Mouse (Mus musculus) midbrain, embryonic 13.5 days (tissue): ENCODE results near the gene Gcg. TPM values are rescaled to one million over a fixed set of nuclear protein-coding genes. Genes with fewer than 3 reads are reported as not detected.

Source experiments
- ATAC-seq: fragments of 200-750 bp; cut with Nextera tagmentation; 2 replicates; pipeline ENCODE4 v1.8.0; 2017; ENCODE audit warnings: mild to moderate bottlenecking, moderate TSS enrichment, moderate library complexity
- H3K27ac ChIP-seq: fragments of 300-500 bp; sonication (generic); 2 replicates; pipeline ENCODE4 v1.5.1; 2015; ENCODE audit warnings: inconsistent platforms, mild to moderate bottlenecking, moderate library complexity
- H3K27me3 ChIP-seq: fragments of 300-500 bp; sonication (generic); 2 replicates; pipeline ENCODE4 v1.6.1; 2015; ENCODE audit warnings: mild to moderate bottlenecking, inconsistent platforms
- H3K36me3 ChIP-seq: fragments of 300-500 bp; sonication (generic); 2 replicates; pipeline ENCODE4 v1.6.1; 2015; ENCODE audit warnings: mild to moderate bottlenecking, inconsistent platforms
- H3K4me1 ChIP-seq: fragments of 300-500 bp; sonication (generic); replicated peaks from 2 replicates; pipeline ENCODE4 v1.6.1; 2015; ENCODE audit warnings: inconsistent platforms
- H3K4me2 ChIP-seq: fragments of 300-500 bp; sonication (generic); replicated peaks from 2 replicates; pipeline ENCODE4 v1.6.1; 2015; ENCODE audit warnings: moderate library complexity, mild to moderate bottlenecking, inconsistent platforms
- H3K4me3 ChIP-seq: fragments of 300-500 bp; sonication (generic); replicated peaks from 2 replicates; pipeline ENCODE4 v1.5.1; 2015; ENCODE audit warnings: mild to moderate bottlenecking, inconsistent platforms
- H3K9ac ChIP-seq: fragments of 300-500 bp; sonication (generic); replicated peaks from 2 replicates; pipeline ENCODE4 v1.6.1; 2015; ENCODE audit warnings: mild to moderate bottlenecking, inconsistent platforms
- H3K9me3 ChIP-seq: fragments of 300-500 bp; sonication (generic); 2 replicates; pipeline ENCODE4 v1.6.1; 2016; ENCODE audit warnings: mild to moderate bottlenecking, inconsistent platforms
- WGBS: fragments of 180-500 bp; shearing (Covaris S2); methylation state at CpG from one replicate; pipeline ENCODE4 v1.1.7; 2015; 5-methylcytosine and 5-hydroxymethylcytosine counted together
- polyA plus RNA-seq: library from polyadenylated mRNA; unstranded; fragments of >200 nt; fragmentation: Nextera tagmentation; extraction: Ambion mirVana; gene quantifications from 2 replicates; pipeline ENCODE4 v1.2.1, GENCODE M21; 2015

Gcg gene
- polyA plus RNA-seq, result 0.73 and 1.1 TPM in 2 replicates

DNA sequence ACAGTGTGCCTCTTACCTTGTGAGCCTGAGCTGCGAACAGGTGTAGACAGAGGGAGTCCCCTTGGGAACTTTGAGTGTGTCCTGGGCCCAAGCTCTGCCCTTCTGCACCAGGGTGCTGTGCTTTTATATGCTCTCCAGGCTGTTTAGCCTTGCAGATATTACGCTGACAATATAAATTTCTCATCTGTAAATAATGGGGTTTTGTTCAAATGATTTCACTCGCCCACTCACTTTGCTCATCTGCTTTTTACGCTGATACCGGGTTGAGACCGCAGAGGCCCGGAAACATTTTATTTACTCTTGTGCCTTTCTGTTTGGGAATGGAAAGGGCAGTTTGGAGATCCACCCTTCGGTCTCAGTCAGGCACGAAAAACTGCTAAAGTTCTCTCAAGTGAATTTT is at the start of gene Gcg:
Gene Gcg (minus strand): TSS at position 101 of the 400 bp plus-strand sequence.
- Histone ChIP-seq H3K4me3 (no peak within 1 kb of the TSS), H3K27ac (no peak within 1 kb of the TSS), H3K9ac (no peak within 1 kb of the TSS), H3K4me2 (no peak within 1 kb of the TSS), H3K27me3 (no peaks in the 10 kb centered on the region), H3K36me3 (no peaks in the 10 kb centered on the region), H3K9me3 (no peaks in the 10 kb centered on the region), H3K4me1 (no peaks in the 10 kb centered on the region)
- WGBS, result 84% methylated on average over 9 of the region's 9 CpGs
- no peak for ATAC-seq

DNA sequence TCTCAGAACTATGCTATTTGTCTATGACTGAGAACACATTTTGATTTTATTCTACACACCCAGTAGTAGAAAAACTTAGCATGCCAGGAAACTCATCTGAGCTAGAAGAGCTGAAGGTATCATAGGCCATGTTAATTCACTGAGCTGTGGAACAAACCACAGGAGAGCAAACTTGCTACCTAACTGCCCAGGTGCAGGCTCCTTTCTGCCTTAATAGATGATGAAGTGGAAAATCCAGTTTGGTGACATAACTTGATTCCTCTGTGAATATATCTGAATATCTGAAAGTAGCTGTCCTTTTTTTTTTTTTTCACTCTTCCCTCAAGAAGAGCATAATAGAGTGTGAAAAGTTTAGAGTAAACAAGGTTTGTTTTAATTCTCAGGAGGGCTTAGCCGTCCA is 47.6 kb upstream of the Gcg start:
- Histone ChIP-seq H3K9me3 (no peaks in the 10 kb centered on the region), H3K27me3 (no peaks in the 10 kb centered on the region), H3K4me3 (no peak overlapping the region), H3K4me2 (no peak overlapping the region), H3K4me1 (no peaks in the 10 kb centered on the region), H3K27ac (no peak overlapping the region), H3K9ac (no peak overlapping the region), H3K36me3 (no peaks in the 10 kb centered on the region)
- no peak for ATAC-seq
- 83% methylated on average over 1 of the region's 1 CpGs for WGBS

DNA sequence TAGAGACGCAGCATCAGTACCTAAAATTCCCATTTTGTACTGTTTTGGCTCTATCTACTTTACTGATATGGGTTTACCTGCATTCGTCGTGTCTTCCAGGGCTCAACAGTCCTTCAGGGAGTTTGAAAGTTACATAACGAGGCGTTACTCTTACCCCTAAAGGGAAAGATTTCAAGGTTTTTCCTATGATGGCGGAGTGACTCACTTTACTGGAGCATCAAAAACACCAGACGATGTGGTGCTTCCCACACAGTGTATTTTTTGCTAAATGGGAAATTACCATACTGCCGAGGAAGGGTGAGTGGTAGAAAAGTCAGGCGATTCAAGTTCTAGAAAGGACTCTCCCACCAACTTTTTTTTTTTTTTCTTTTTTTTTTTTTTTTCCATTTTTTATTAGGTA is 42.9 kb upstream of the Gcg start:
- ATAC-seq, result no peak
- H3K9ac ChIP-seq, result no peak overlapping the region
- no peak overlapping the region for H3K4me2 ChIP-seq
- 93% methylated on average over 9 of the region's 9 CpGs for WGBS
- no peaks in the 10 kb centered on the region for H3K4me1 ChIP-seq
- no peak overlapping the region for H3K4me3 ChIP-seq
- H3K27ac ChIP-seq, result no peak overlapping the region
- H3K36me3 ChIP-seq, result no peaks in the 10 kb centered on the region
- no peaks in the 10 kb centered on the region for H3K27me3 ChIP-seq
- no peaks in the 10 kb centered on the region for H3K9me3 ChIP-seq

DNA sequence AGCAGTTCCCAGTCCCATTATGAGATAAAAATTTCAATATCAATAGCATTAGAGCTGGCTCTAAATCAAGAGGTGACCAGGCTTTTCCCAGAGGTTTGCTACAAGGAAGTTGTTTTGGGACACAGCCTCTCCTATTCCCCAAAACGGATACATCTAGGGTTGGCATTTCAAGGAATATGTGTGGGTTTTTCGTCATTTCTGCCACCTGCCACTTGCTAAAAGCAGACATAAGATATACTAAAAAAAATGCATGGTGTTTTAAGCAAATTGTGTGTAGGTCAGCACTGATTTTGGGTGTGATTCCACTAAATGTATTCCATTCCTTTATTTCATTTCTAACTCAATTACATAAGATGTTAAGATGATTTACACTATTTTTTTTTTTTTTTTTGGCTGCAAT is 34.3 kb upstream of the Gcg start:
- H3K9ac ChIP-seq, result no peak overlapping the region
- no peaks in the 10 kb centered on the region for H3K9me3 ChIP-seq
- no peak overlapping the region for H3K4me2 ChIP-seq
- ATAC-seq, result no peak
- WGBS, result 73% methylated on average over 2 of the region's 2 CpGs
- H3K36me3 ChIP-seq, result no peaks in the 10 kb centered on the region
- H3K27ac ChIP-seq, result no peak overlapping the region
- no peaks in the 10 kb centered on the region for H3K27me3 ChIP-seq
- no peaks in the 10 kb centered on the region for H3K4me1 ChIP-seq
- no peak overlapping the region for H3K4me3 ChIP-seq

DNA sequence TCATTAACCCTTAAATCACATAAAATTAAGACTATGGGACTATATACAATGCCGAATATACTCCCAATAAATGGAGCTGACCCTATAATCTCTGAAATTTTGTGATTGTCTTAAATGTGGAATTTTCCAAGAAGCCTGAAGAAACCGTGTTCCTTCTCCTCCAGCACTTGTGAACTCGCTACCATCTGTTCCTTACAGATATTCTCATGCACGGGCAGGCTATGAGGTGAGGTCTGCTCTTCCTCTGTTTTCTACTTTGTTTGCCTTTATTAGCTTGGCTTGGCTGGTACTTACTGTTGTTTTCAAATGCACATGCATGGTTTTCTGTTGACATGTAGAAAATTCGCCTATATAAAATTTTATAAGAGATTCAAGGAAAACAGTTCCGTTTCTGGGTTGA is 31.0 kb upstream of the Gcg start:
- WGBS, result 92% methylated on average over 6 of the region's 6 CpGs
- Histone ChIP-seq H3K4me3 (no peak overlapping the region), H3K9me3 (no peaks in the 10 kb centered on the region), H3K27ac (no peak overlapping the region), H3K4me2 (no peak overlapping the region), H3K36me3 (no peaks in the 10 kb centered on the region), H3K4me1 (no peaks in the 10 kb centered on the region), H3K27me3 (no peaks in the 10 kb centered on the region), H3K9ac (no peak overlapping the region)
- no peak for ATAC-seq

DNA sequence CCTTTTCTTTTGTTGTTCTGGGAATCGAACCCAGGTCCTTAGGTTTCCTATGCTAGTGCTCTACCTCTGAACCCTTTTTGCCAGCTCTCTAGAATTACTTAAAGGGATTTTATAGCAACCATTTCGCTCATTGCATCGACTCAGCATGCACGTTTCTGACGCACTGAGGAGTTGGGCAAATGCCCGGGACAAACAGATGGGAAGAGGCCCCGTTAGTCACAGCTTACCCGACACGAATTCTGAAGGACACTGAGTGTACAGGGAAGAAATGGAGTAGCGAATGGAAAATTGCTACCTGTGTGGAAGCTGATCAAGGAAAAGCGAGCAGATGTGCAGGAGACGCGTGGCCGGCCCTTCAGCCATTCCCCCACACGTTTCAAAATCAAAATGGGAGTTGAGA is 30.0 kb upstream of the Gcg start:
- no peak for ATAC-seq
- 92% methylated on average over 15 of the region's 15 CpGs for WGBS

DNA sequence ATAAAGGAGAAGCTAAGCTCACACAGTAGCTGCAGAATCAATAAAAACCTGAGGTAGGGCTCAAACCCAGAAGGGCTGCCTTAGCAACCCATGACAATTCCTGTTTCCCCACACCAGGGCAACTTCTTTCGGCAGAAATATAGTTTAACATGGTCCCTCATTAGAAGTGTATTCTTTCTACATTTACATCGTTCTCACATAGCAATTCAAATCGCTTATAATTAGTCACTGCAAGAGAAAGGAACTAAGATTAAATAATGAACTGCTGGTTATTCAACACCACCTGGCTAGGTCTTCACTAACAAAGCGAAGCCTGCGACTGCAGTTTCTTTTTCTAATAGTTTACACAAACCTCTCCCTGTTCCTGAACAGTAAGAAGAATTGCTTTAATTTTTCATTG is 23.7 kb upstream of the Gcg start:
- Histone ChIP-seq H3K4me1 (no peaks in the 10 kb centered on the region), H3K27ac (no peak overlapping the region), H3K4me3 (no peak overlapping the region), H3K4me2 (no peak overlapping the region), H3K9ac (no peak overlapping the region), H3K9me3 (no peaks in the 10 kb centered on the region), H3K27me3 (no peaks in the 10 kb centered on the region), H3K36me3 (no peaks in the 10 kb centered on the region)
- no peak for ATAC-seq
- 83% methylated on average over 5 of the region's 5 CpGs for WGBS

More for the DNA sequence above, 30.0 kb upstream of the Gcg start:
- H3K27me3 ChIP-seq, result no peaks in the 10 kb centered on the region
- H3K4me2 ChIP-seq, result no peak overlapping the region
- H3K27ac ChIP-seq, result no peak overlapping the region
- H3K9me3 ChIP-seq, result no peaks in the 10 kb centered on the region
- no peak overlapping the region for H3K9ac ChIP-seq
- no peak overlapping the region for H3K4me3 ChIP-seq
- no peaks in the 10 kb centered on the region for H3K36me3 ChIP-seq
- no peaks in the 10 kb centered on the region for H3K4me1 ChIP-seq

DNA sequence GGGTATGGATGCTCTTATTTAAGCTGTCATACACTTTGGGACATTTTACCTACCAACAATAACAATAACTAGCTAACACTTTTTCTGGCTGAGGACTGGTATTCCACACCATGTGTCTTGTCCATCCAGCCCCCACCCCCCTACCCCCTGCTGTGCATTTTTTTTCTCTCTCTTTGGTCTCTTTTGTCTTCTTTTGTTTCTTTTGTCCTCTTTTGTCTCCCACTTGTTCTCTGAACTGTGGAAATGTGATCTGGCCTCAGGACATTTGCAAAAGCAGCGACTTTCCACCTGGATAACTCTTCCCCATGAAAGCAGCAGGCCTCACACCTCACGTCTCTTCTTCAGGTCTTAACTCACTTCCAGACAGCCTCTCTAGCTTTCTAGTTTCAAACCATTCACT is 23.0 kb upstream of the Gcg start:
- Histone ChIP-seq H3K4me1 (no peaks in the 10 kb centered on the region), H3K36me3 (no peaks in the 10 kb centered on the region), H3K27ac (no peak overlapping the region), H3K4me2 (no peak overlapping the region), H3K27me3 (no peaks in the 10 kb centered on the region), H3K4me3 (no peak overlapping the region), H3K9me3 (no peaks in the 10 kb centered on the region), H3K9ac (no peak overlapping the region)
- no peak for ATAC-seq
- 16% methylated on average over 2 of the region's 2 CpGs for WGBS

DNA sequence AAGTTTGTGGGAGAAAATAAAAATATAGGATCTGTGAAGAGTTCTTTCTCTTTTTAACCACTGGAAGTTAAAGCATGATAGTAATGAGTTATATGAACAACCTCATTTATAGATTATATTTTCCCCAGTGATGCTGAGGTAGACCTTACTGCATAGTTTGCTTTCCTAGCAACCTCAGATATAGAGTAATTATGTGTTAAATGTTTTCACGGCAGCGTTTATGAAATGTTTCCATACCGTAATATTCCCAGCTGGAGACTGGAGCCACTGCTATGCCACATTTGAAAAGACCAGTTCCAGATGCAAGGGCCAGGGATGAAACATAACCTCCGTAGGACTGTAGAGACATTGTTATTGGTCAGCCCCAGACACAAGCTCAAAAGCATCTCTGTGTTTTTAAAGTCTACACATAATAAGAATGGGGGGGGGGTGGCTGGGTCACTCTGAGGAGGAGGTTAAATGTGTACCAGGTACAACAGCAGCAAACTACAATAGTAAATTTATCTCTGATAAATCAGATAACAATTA is 20.9 kb upstream of the Gcg start:
- H3K4me1 ChIP-seq, result no peaks in the 10 kb centered on the region
- no peak overlapping the region for H3K4me2 ChIP-seq
- H3K9ac ChIP-seq, result no peak overlapping the region
- no peaks in the 10 kb centered on the region for H3K36me3 ChIP-seq
- no peaks in the 10 kb centered on the region for H3K9me3 ChIP-seq
- H3K27ac ChIP-seq, result no peak overlapping the region
- ATAC-seq, result no peak
- no peak overlapping the region for H3K4me3 ChIP-seq
- no peaks in the 10 kb centered on the region for H3K27me3 ChIP-seq
- 88% methylated on average over 4 of the region's 4 CpGs for WGBS

DNA sequence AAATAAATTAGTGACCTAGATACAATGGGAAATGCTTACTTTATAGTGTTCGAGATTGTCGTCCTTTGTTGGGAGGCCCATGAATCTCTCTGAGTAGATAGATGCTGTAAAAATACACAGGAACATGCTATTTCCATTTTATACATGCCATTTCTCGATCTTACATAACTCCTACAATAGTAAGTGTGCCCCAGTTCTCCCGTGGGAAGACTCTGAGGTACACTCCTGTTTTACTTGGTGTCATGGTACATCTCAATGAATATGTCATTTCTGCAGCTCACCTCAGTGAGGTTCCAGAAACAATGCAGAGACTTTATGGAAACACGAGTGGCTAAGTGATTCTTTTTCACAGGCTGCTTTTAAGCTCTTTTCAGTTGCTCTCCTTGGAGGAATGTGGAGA is 19.9 kb upstream of the Gcg start:
- no peaks in the 10 kb centered on the region for H3K36me3 ChIP-seq
- no peaks in the 10 kb centered on the region for H3K4me1 ChIP-seq
- no peaks in the 10 kb centered on the region for H3K27me3 ChIP-seq
- ATAC-seq, result no peak
- no peak overlapping the region for H3K4me3 ChIP-seq
- no peak overlapping the region for H3K9ac ChIP-seq
- no peak overlapping the region for H3K4me2 ChIP-seq
- H3K27ac ChIP-seq, result no peak overlapping the region
- H3K9me3 ChIP-seq, result no peaks in the 10 kb centered on the region
- WGBS, result 79% methylated on average over 5 of the region's 5 CpGs

DNA sequence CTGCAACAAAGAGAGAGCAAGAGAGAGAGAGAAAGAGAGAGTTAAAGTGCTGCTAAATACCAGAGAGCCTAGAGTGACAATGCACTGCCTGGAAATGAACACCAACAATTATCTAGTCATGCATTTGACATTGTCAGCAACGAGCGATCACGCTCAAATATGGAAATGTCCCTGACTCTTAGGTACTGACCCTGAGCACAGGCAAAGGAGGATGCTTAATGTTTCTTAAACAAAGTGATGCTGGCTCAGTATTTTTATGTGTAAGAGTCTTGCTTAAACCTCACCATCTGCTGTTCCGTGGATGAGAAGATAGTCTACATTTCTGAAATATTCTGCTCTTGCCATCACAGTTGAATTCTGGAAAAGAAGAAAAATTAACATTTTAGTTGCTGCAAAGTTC is 19.1 kb upstream of the Gcg start:
- H3K4me3 ChIP-seq, result no peak overlapping the region
- H3K9ac ChIP-seq, result no peak overlapping the region
- no peaks in the 10 kb centered on the region for H3K36me3 ChIP-seq
- no peaks in the 10 kb centered on the region for H3K9me3 ChIP-seq
- no peak overlapping the region for H3K4me2 ChIP-seq
- H3K27me3 ChIP-seq, result no peaks in the 10 kb centered on the region
- no peaks in the 10 kb centered on the region for H3K4me1 ChIP-seq
- H3K27ac ChIP-seq, result no peak overlapping the region
- ATAC-seq, result no peak
- 79% methylated on average over 4 of the region's 4 CpGs for WGBS

DNA sequence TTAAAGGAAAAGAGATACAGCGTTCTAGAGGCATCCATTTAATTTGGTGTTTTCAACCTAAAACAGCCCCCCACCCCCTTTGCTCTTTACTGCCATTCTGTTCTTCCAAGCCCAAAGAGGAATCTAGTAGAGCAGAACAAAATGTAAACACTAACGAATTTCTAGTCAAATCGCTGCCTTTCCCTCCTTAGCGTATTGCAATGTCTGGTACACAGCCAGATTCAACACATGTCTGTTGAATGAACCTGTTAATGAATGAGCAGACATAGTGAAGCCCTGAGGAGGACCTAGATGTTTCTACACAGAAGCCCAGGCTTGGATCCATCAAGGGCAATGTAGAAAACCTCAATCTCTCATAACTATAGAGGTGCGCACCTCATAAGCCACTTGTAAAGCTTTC is 15.4 kb upstream of the Gcg start:
- WGBS, result 92% methylated on average over 5 of the region's 5 CpGs
- Histone ChIP-seq H3K36me3 (no peaks in the 10 kb centered on the region), H3K9ac (no peak overlapping the region), H3K9me3 (no peaks in the 10 kb centered on the region), H3K4me3 (no peak overlapping the region), H3K27ac (no peak overlapping the region), H3K4me2 (no peak overlapping the region), H3K4me1 (no peaks in the 10 kb centered on the region), H3K27me3 (no peaks in the 10 kb centered on the region)
- ATAC-seq, result no peak

DNA sequence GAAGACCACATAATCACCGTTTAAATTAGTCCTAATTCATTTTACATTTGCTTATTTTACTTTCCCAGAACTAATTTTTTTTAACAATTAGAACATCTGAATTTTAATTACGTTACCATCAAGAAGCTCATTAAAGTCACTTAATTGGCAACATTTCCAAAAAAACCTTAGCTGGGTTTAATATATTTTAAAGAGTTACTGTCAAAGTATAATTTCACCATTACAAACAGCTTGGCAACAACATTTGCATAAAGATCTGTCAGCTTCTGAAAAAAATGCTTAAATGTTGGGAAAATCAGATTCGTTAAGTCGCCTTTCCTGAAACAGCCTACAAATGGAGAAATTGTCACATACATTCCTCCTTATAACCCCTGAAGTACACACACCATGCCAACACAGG is 14.6 kb upstream of the Gcg start:
- Histone ChIP-seq H3K36me3 (no peaks in the 10 kb centered on the region), H3K9ac (no peak overlapping the region), H3K4me2 (no peak overlapping the region), H3K4me3 (no peak overlapping the region), H3K27me3 (no peaks in the 10 kb centered on the region), H3K9me3 (no peaks in the 10 kb centered on the region), H3K4me1 (no peaks in the 10 kb centered on the region), H3K27ac (no peak overlapping the region)
- 84% methylated on average over 4 of the region's 4 CpGs for WGBS
- no peak for ATAC-seq
